Mouse (Mus musculus): ENCODE results near the gene 2310034G01Rik. TPM values are rescaled to one million over a fixed set of nuclear protein-coding genes. Genes with fewer than 3 reads are reported as not detected.
A peak's percentile ranks its signal among the peaks of the same experiment; 100 is the strongest.

The 2310034G01Rik gene
- total and polyA plus RNA-seq, 3 experiments = 0.34 to 0.66 (median 0.43) TPM

- H3K4me1 ChIP-seq (ENCODE audit: control insufficient read depth, insufficient read depth, low read length) = peaks cover 1% of the 10 kb centered on the region; the same call in 1 of the 2 replicates
- peak overlapping the region; percentile 64 for H3K4me3 ChIP-seq
- intact Hi-C loops (cut with DNase I) = loop anchor here (1.0 kb wide), 1 partner anchor 17 kb away; no protein-coding TSS in a partner anchor
- no peaks in the 10 kb centered on the region for H3K27me3 ChIP-seq (ENCODE audit: control insufficient read depth, insufficient read depth, low read length)
- no peaks in the 10 kb centered on the region for H3K79me2 ChIP-seq (replicated peaks; ENCODE audit: control insufficient read depth, insufficient read depth, low read length)
- H3K9ac ChIP-seq (ENCODE audit: low read depth, low read length) = peak overlapping the region; percentile 48
- 0 out of 2 replicates have a peak, but pooled peaks have one; percentile 54 for TF ChIP-seq POLR2A (IDR thresholded peaks at IDR 0.05; ENCODE audit: insufficient read depth, low read depth, low read length)
- TF ChIP-seq EP300 (IDR thresholded peaks at IDR 0.05; ENCODE audit: insufficient read depth, low read depth, low read length) = 0 out of 2 replicates have a peak, but pooled peaks have one; percentile 31
- no peak for TF ChIP-seq CTCF (IDR thresholded peaks at IDR 0.05)
- no peaks in the 10 kb centered on the region for H3K36me3 ChIP-seq (ENCODE audit: control insufficient read depth, insufficient read depth, low read length)
- H3K27ac ChIP-seq = peak overlapping the region; percentile 74; the same call in 1 of the 2 replicates
- WGBS = under 1% methylated on average over 29 of the region's 29 CpGs
- peak; percentile 84 to 90 for DNase-seq
These were observed 6.6 kb upstream of the 2310034G01Rik start for GRCm38 (mm10) chr19:46356701-46357138.

- Histone ChIP-seq H3K4me3 (peak overlapping the region; percentile 68), H3K27ac (no peak overlapping the region), H3K79me2 (replicated peaks; ENCODE audit: control insufficient read depth, insufficient read depth, low read length) (no peaks in the 10 kb centered on the region), H3K27me3 (ENCODE audit: control insufficient read depth, insufficient read depth, low read length) (no peaks in the 10 kb centered on the region), H3K4me1 (ENCODE audit: control insufficient read depth, insufficient read depth, low read length) (no peaks in the 10 kb centered on the region), H3K9ac (ENCODE audit: low read depth, low read length) (no peak overlapping the region), H3K36me3 (ENCODE audit: control insufficient read depth, insufficient read depth, low read length) (no peaks in the 10 kb centered on the region)
- intact Hi-C loops (cut with DNase I) = no loop called here
- TF ChIP-seq CTCF (IDR thresholded peaks at IDR 0.05) (no peak), EP300 (IDR thresholded peaks at IDR 0.05; ENCODE audit: insufficient read depth, low read depth, low read length) (no peak), POLR2A (IDR thresholded peaks at IDR 0.05; ENCODE audit: insufficient read depth, low read depth, low read length) (no peak)
- WGBS = 37% methylated on average over 6 of the region's 6 CpGs
- no peak for DNase-seq
These were observed 552 bp downstream of the 2310034G01Rik start for GRCm38 (mm10) chr19:46349550-46349949.

GRCm38 (mm10) chr19:46348761-46349458 is 1.2 kb downstream of the 2310034G01Rik start:
- Histone ChIP-seq H3K4me3 (peak overlapping the region; percentile 68), H3K9ac (ENCODE audit: low read depth, low read length) (peak overlapping the region; percentile 76), H3K27me3 (ENCODE audit: control insufficient read depth, insufficient read depth, low read length) (no peaks in the 10 kb centered on the region), H3K4me1 (ENCODE audit: control insufficient read depth, insufficient read depth, low read length) (no peaks in the 10 kb centered on the region), H3K27ac (peak overlapping the region; percentile 71), H3K79me2 (replicated peaks; ENCODE audit: control insufficient read depth, insufficient read depth, low read length) (no peaks in the 10 kb centered on the region), H3K36me3 (ENCODE audit: control insufficient read depth, insufficient read depth, low read length) (no peaks in the 10 kb centered on the region)
- peak; percentile 82 to 84 for DNase-seq
- TF ChIP-seq EP300 (IDR thresholded peaks at IDR 0.05; ENCODE audit: insufficient read depth, low read depth, low read length) (no peak), POLR2A (IDR thresholded peaks at IDR 0.05; ENCODE audit: insufficient read depth, low read depth, low read length) (peak; percentile 56; the same call in 1 of the 2 replicates), CTCF (IDR thresholded peaks at IDR 0.05) (peak; percentile 29)
- intact Hi-C loops (cut with DNase I) = no loop called here
- under 1% methylated on average over 78 of the region's 78 CpGs for WGBS

- H3K27ac ChIP-seq = peak overlapping the region; percentile 71
- H3K9ac ChIP-seq (ENCODE audit: low read depth, low read length) = peak overlapping the region; percentile 76
- H3K79me2 ChIP-seq (replicated peaks; ENCODE audit: control insufficient read depth, insufficient read depth, low read length) = no peaks in the 10 kb centered on the region
- no peaks in the 10 kb centered on the region for H3K4me1 ChIP-seq (ENCODE audit: control insufficient read depth, insufficient read depth, low read length)
- H3K27me3 ChIP-seq (ENCODE audit: control insufficient read depth, insufficient read depth, low read length) = no peaks in the 10 kb centered on the region
- 20% methylated on average over 14 of the region's 14 CpGs for WGBS
- TF ChIP-seq POLR2A (IDR thresholded peaks at IDR 0.05; ENCODE audit: insufficient read depth, low read depth, low read length) (no peak), EP300 (IDR thresholded peaks at IDR 0.05; ENCODE audit: insufficient read depth, low read depth, low read length) (no peak), CTCF (IDR thresholded peaks at IDR 0.05) (no peak)
- no peaks in the 10 kb centered on the region for H3K36me3 ChIP-seq (ENCODE audit: control insufficient read depth, insufficient read depth, low read length)
- no peak for DNase-seq
- peak overlapping the region; percentile 68 for H3K4me3 ChIP-seq
- intact Hi-C loops (cut with DNase I) = no loop called here
These were observed 2.0 kb downstream of the 2310034G01Rik start for GRCm38 (mm10) chr19:46347936-46348668.

- Histone ChIP-seq H3K36me3 (ENCODE audit: control insufficient read depth, insufficient read depth, low read length) (no peaks in the 10 kb centered on the region), H3K27ac (no peak overlapping the region), H3K79me2 (replicated peaks; ENCODE audit: control insufficient read depth, insufficient read depth, low read length) (no peaks in the 10 kb centered on the region), H3K4me3 (no peak overlapping the region), H3K9ac (ENCODE audit: low read depth, low read length) (no peak overlapping the region), H3K27me3 (ENCODE audit: control insufficient read depth, insufficient read depth, low read length) (no peaks in the 10 kb centered on the region), H3K4me1 (ENCODE audit: control insufficient read depth, insufficient read depth, low read length) (no peaks in the 10 kb centered on the region)
- WGBS = 93% methylated on average over 1 of the region's 1 CpGs
- intact Hi-C loops (cut with DNase I) = no loop called here
- no peak for TF ChIP-seq EP300 (IDR thresholded peaks at IDR 0.05; ENCODE audit: insufficient read depth, low read depth, low read length)
- TF ChIP-seq CTCF (IDR thresholded peaks at IDR 0.05) = no peak
- no peak for TF ChIP-seq POLR2A (IDR thresholded peaks at IDR 0.05; ENCODE audit: insufficient read depth, low read depth, low read length)
- DNase-seq = no peak
These were observed 3.0 kb downstream of the 2310034G01Rik start for GRCm38 (mm10) chr19:46347146-46347545.
